Mouse (Mus musculus): ENCODE measurements around the gene Dnah2. TPM values are rescaled to one million over a fixed set of nuclear protein-coding genes. Genes with fewer than 3 reads are reported as not detected.
A peak's percentile ranks its signal among the peaks of the same experiment; 100 is the strongest.

The Dnah2 gene
- polyA plus RNA-seq, 2 experiments = 0.01 to 0.03 TPM

- Histone ChIP-seq H3K27ac (no peak overlapping the region), H3K9me3 (ENCODE audit: control insufficient read depth, low read length) (no peaks in the 10 kb centered on the region), H3K36me3 (replicated peaks; ENCODE audit: control insufficient read depth, insufficient read depth, low read depth) (no peaks in the 10 kb centered on the region), H3K4me2 (ENCODE audit: low read depth) (no peak overlapping the region), H3K4me1 (replicated peaks; ENCODE audit: control insufficient read depth in 2 of 2, insufficient read depth in 2 of 2, low read length in 1 of 2) (peaks cover 0 to 2% of the 10 kb centered on the region in 2 experiments; a peak in 1 of 4 replicates), H3K9ac (replicated peaks) (no peak overlapping the region), H3K4me3 (ENCODE audit: insufficient read depth in 1 of 2, low read depth in 2 of 2, low read length in 2 of 2) (no peak overlapping the region), H3K27me3 (ENCODE audit: control insufficient read depth, insufficient read depth, low read length) (no peaks in the 10 kb centered on the region)
- WGBS (ENCODE audit: insufficient replicate concordance) = 30% methylated on average over 11 of the region's 11 CpGs
- TF ChIP-seq EP300 (IDR thresholded peaks at IDR 0.05; ENCODE audit: low read depth) (no peak), CTCF (IDR thresholded peaks at IDR 0.05; ENCODE audit: low read depth) (peak; percentile 79)
- ATAC-seq (ENCODE audit: insufficient read depth) = no peak
- peak in 2 of 3 experiments; percentile 37 for DNase-seq (ENCODE audit: low read depth in 3 of 3, low spot score in 3 of 3)
Observed at GRCm38 (mm10) chr11:69431829-69432639, 116.9 kb downstream of the Dnah2 start.

- TF ChIP-seq EP300 (IDR thresholded peaks at IDR 0.05; ENCODE audit: low read depth) = no peak
- no peak for TF ChIP-seq CTCF (IDR thresholded peaks at IDR 0.05; ENCODE audit: low read depth)
- WGBS (ENCODE audit: insufficient replicate concordance) = 81% methylated on average over 15 of the region's 15 CpGs
- ATAC-seq (ENCODE audit: insufficient read depth) = no peak
- Histone ChIP-seq H3K9ac (replicated peaks) (no peak overlapping the region), H3K4me1 (replicated peaks; ENCODE audit: control insufficient read depth in 2 of 2, insufficient read depth in 2 of 2, low read length in 1 of 2) (peaks cover 7 to 8% of the 10 kb centered on the region in 2 experiments), H3K27me3 (ENCODE audit: control insufficient read depth, insufficient read depth, low read length) (no peaks in the 10 kb centered on the region), H3K27ac (no peak overlapping the region), H3K4me2 (ENCODE audit: low read depth) (no peak overlapping the region), H3K4me3 (ENCODE audit: insufficient read depth in 1 of 2, low read depth in 2 of 2, low read length in 2 of 2) (no peak overlapping the region), H3K36me3 (replicated peaks; ENCODE audit: control insufficient read depth, insufficient read depth, low read depth) (no peaks in the 10 kb centered on the region), H3K9me3 (ENCODE audit: control insufficient read depth, low read length) (no peaks in the 10 kb centered on the region)
- DNase-seq (ENCODE audit: low read depth in 3 of 3, low spot score in 3 of 3) = no peak
Observed at GRCm38 (mm10) chr11:69430631-69431030, 118.3 kb downstream of the Dnah2 start.

- ATAC-seq (ENCODE audit: insufficient read depth) = no peak
- no peak overlapping the region for H3K4me3 ChIP-seq (ENCODE audit: insufficient read depth in 1 of 2, low read depth in 2 of 2, low read length in 2 of 2)
- H3K9ac ChIP-seq (replicated peaks) = no peak overlapping the region
- TF ChIP-seq CTCF (IDR thresholded peaks at IDR 0.05; ENCODE audit: low read depth) (no peak), EP300 (IDR thresholded peaks at IDR 0.05; ENCODE audit: low read depth) (no peak)
- H3K9me3 ChIP-seq (ENCODE audit: control insufficient read depth, low read length) = no peaks in the 10 kb centered on the region
- no peaks in the 10 kb centered on the region for H3K27me3 ChIP-seq (ENCODE audit: control insufficient read depth, insufficient read depth, low read length)
- H3K4me2 ChIP-seq (ENCODE audit: low read depth) = no peak overlapping the region
- DNase-seq (ENCODE audit: low read depth in 3 of 3, low spot score in 3 of 3) = no peak
- no peak overlapping the region for H3K27ac ChIP-seq
- H3K36me3 ChIP-seq (replicated peaks; ENCODE audit: control insufficient read depth, insufficient read depth, low read depth) = no peaks in the 10 kb centered on the region
- H3K4me1 ChIP-seq (replicated peaks; ENCODE audit: control insufficient read depth in 2 of 2, insufficient read depth in 2 of 2, low read length in 1 of 2) = peaks cover 7 to 9% of the 10 kb centered on the region in 2 experiments
- WGBS (ENCODE audit: insufficient replicate concordance) = 25% methylated on average over 2 of the region's 2 CpGs
Observed at GRCm38 (mm10) chr11:69429313-69429712, 119.6 kb downstream of the Dnah2 start.

GRCm38 (mm10) chr11:69428751-69429150, 120.2 kb downstream of the Dnah2 start:
- H3K27me3 ChIP-seq (ENCODE audit: control insufficient read depth, insufficient read depth, low read length) = no peaks in the 10 kb centered on the region
- H3K4me1 ChIP-seq (replicated peaks; ENCODE audit: control insufficient read depth in 2 of 2, insufficient read depth in 2 of 2, low read length in 1 of 2) = peaks cover 7 to 14% of the 10 kb centered on the region in 2 experiments
- H3K27ac ChIP-seq = no peak overlapping the region
- no peak overlapping the region for H3K4me3 ChIP-seq (ENCODE audit: insufficient read depth in 1 of 2, low read depth in 2 of 2, low read length in 2 of 2)
- no peak overlapping the region for H3K9ac ChIP-seq (replicated peaks)
- no peaks in the 10 kb centered on the region for H3K9me3 ChIP-seq (ENCODE audit: control insufficient read depth, low read length)
- H3K36me3 ChIP-seq (replicated peaks; ENCODE audit: control insufficient read depth, insufficient read depth, low read depth) = no peaks in the 10 kb centered on the region
- no peak for ATAC-seq (ENCODE audit: insufficient read depth)
- no peak for TF ChIP-seq EP300 (IDR thresholded peaks at IDR 0.05; ENCODE audit: low read depth)
- no peak for TF ChIP-seq CTCF (IDR thresholded peaks at IDR 0.05; ENCODE audit: low read depth)
- WGBS (ENCODE audit: insufficient replicate concordance) = 25% methylated on average over 4 of the region's 4 CpGs
- DNase-seq (ENCODE audit: low read depth in 3 of 3, low spot score in 3 of 3) = peak in 2 of 3 experiments; percentile 37 to 42
- H3K4me2 ChIP-seq (ENCODE audit: low read depth) = no peak overlapping the region

- H3K4me2 ChIP-seq (ENCODE audit: low read depth) = no peak overlapping the region
- H3K4me3 ChIP-seq (ENCODE audit: insufficient read depth in 1 of 2, low read depth in 2 of 2, low read length in 2 of 2) = no peak overlapping the region
- H3K27me3 ChIP-seq (ENCODE audit: control insufficient read depth, insufficient read depth, low read length) = peaks cover 15% of the 10 kb centered on the region
- H3K4me1 ChIP-seq (replicated peaks; ENCODE audit: control insufficient read depth in 2 of 2, insufficient read depth in 2 of 2, low read length in 1 of 2) = peaks cover 7 to 18% of the 10 kb centered on the region in 2 experiments
- H3K27ac ChIP-seq = no peak overlapping the region
- 12% methylated on average over 2 of the region's 2 CpGs for WGBS (ENCODE audit: insufficient replicate concordance)
- TF ChIP-seq EP300 (IDR thresholded peaks at IDR 0.05; ENCODE audit: low read depth) = no peak
- no peak for TF ChIP-seq CTCF (IDR thresholded peaks at IDR 0.05; ENCODE audit: low read depth)
- H3K9me3 ChIP-seq (ENCODE audit: control insufficient read depth, low read length) = no peaks in the 10 kb centered on the region
- no peak for ATAC-seq (ENCODE audit: insufficient read depth)
- no peak overlapping the region; the same call in 1 of the 2 replicates for H3K9ac ChIP-seq (replicated peaks)
- DNase-seq (ENCODE audit: low read depth in 3 of 3, low spot score in 3 of 3) = no peak
- no peaks in the 10 kb centered on the region for H3K36me3 ChIP-seq (replicated peaks; ENCODE audit: control insufficient read depth, insufficient read depth, low read depth)
Observed at GRCm38 (mm10) chr11:69426246-69426645, 122.7 kb downstream of the Dnah2 start.

Data from liver, embryonic 14.5 days (tissue).